Mouse (Mus musculus) ES-Bruce4 (cell line): ENCODE measurements at regions not wholly inside any gene's neighbourhood (a gene's known extent, or its start where the extent isn't known, plus 50 kb on each side); places are given as distances from the start of the nearest gene placed in this dataset.

Experiments used
- CTCF ChIP-seq: IDR thresholded peaks from one replicate; pipeline ENCODE4 v1.8.1; 2011; ENCODE audit warnings: low read depth, low read length
- EP300 ChIP-seq: IDR thresholded peaks from 2 replicates; pipeline ENCODE4 v1.6.1; 2011; ENCODE audit warnings: low read depth, low read length; ENCODE audit not compliant: insufficient read depth

GRCm38 (mm10) chr1:149672117-149672516, 289.0 kb downstream of the Pla2g4a start:
- no peak for TF ChIP-seq CTCF
- no peak for TF ChIP-seq EP300
